Mouse (Mus musculus) kidney, adult 2 months (tissue): ENCODE data around the gene Hs6st1.

Experiments
- CTCF ChIP-seq: fragments of 200-500 bp; conservative IDR thresholded peaks from 2 replicates; pipeline ENCODE4 v1.5.1; 2011; ENCODE audit warnings: low read depth, mild to moderate bottlenecking, control low read depth, low read length, moderate library complexity, mixed read lengths; ENCODE audit not compliant: insufficient read depth, insufficient read length
- POLR2A ChIP-seq: fragments of 200-500 bp; IDR thresholded peaks from one replicate; pipeline ENCODE4 v1.6.1; 2011; ENCODE audit warnings: low read depth, low read length, control low read depth

- TF ChIP-seq CTCF: no peak
- TF ChIP-seq POLR2A: no peak
These were observed 65.4 kb downstream of the Hs6st1 start for GRCm38 (mm10) chr1:36133647-36134046.
